Mouse (Mus musculus) embryonic facial prominence, embryonic 13.5 days (tissue): ENCODE data around the gene Igf2bp1. TPM values are rescaled to one million over a fixed set of nuclear protein-coding genes. Genes with fewer than 3 reads are reported as not detected.

Experiments used
- ATAC-seq: fragments of 200-750 bp; cut with Nextera tagmentation; 2 replicates; pipeline ENCODE4 v1.8.0; 2017; ENCODE audit warnings: low read depth; ENCODE audit not compliant: insufficient number of reproducible peaks, insufficient read depth, low FRiP score, low TSS enrichment
- H3K27ac ChIP-seq: fragments of 300-500 bp; sonication (generic); 2 replicates; pipeline ENCODE4 v1.5.1; 2015; ENCODE audit warnings: moderate library complexity, mild to moderate bottlenecking, inconsistent platforms
- H3K27me3 ChIP-seq: fragments of 300-500 bp; sonication (generic); 2 replicates; pipeline ENCODE4 v1.6.1; 2015; ENCODE audit warnings: mild to moderate bottlenecking, inconsistent platforms
- H3K36me3 ChIP-seq: fragments of 300-500 bp; sonication (generic); 2 replicates; pipeline ENCODE4 v1.6.1; 2015; ENCODE audit warnings: mild to moderate bottlenecking, inconsistent platforms
- H3K4me1 ChIP-seq: fragments of 300-500 bp; sonication (generic); 2 replicates; pipeline ENCODE4 v1.6.1; 2015; ENCODE audit warnings: inconsistent platforms
- H3K4me2 ChIP-seq: fragments of 300-500 bp; sonication (generic); 2 replicates; pipeline ENCODE4 v1.6.1; 2015; ENCODE audit warnings: moderate library complexity, mild to moderate bottlenecking, inconsistent platforms
- H3K4me3 ChIP-seq: fragments of 300-500 bp; sonication (generic); 2 replicates; pipeline ENCODE4 v1.5.1; 2015; ENCODE audit warnings: mild to moderate bottlenecking, inconsistent platforms
- H3K9ac ChIP-seq: fragments of 300-500 bp; sonication (generic); 2 replicates; pipeline ENCODE4 v1.6.1; 2015; ENCODE audit warnings: mild to moderate bottlenecking, inconsistent platforms
- H3K9me3 ChIP-seq: fragments of 300-500 bp; sonication (generic); 2 replicates; pipeline ENCODE4 v1.6.1; 2016; ENCODE audit warnings: inconsistent platforms
- WGBS: fragments of 180-500 bp; shearing (Covaris S2); methylation state at CpG from one replicate; pipeline ENCODE4 v1.1.7; 2015; ENCODE audit warnings: mixed read lengths; 5-methylcytosine and 5-hydroxymethylcytosine counted together
- polyA plus RNA-seq: library from polyadenylated mRNA; unstranded; fragments of >200 nt; fragmentation: Nextera tagmentation; extraction: Ambion mirVana; gene quantifications from 2 replicates; pipeline ENCODE4 v1.2.1, GENCODE M21; 2015

Igf2bp1 gene
- polyA plus RNA-seq, 1 experiment from 2014 or later: 65.4 TPM

DNA sequence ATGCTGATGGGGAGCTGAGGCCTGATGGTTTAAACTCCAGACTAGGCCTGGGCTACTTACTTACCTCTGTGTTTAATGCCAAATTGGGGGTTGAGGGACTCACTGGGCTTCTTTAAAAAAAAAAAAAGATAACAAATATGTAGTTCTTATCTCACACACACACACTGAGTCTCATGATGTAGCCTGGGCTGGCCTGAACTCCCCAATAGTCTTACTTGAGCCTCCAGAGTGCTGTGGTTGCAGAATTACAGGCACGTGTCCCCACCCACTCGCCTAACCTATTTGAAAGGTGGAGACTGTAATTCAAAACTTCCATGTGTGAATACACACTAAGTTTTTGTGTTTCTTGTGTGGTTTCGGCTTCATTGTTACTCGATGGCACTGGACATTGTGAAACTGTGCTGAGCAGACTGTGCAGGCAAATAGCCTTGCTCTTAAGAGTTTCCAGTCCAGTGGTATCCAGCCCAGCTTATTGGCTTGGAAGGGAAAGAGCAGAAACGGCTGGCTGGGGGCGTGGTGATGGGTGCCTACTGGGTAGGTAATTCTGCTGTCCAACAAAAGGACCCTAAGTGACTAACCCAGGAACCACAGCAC is 17.8 kb downstream of the Igf2bp1 start:
- Histone ChIP-seq H3K4me1 (peaks cover 75% of the 10 kb centered on the region), H3K4me3 (no peak overlapping the region), H3K9ac (0 out of 2 replicates have a peak overlapping the region, but pooled peaks have one; percentile 40), H3K36me3 (peaks cover 6% of the 10 kb centered on the region; the same call in 1 of the 2 replicates), H3K27me3 (no peaks in the 10 kb centered on the region), H3K27ac (peak overlapping the region; percentile 95), H3K9me3 (no peaks in the 10 kb centered on the region), H3K4me2 (peak overlapping the region; percentile 34)
- no peak for ATAC-seq
- WGBS: 57% methylated on average over 6 of the region's 6 CpGs

DNA sequence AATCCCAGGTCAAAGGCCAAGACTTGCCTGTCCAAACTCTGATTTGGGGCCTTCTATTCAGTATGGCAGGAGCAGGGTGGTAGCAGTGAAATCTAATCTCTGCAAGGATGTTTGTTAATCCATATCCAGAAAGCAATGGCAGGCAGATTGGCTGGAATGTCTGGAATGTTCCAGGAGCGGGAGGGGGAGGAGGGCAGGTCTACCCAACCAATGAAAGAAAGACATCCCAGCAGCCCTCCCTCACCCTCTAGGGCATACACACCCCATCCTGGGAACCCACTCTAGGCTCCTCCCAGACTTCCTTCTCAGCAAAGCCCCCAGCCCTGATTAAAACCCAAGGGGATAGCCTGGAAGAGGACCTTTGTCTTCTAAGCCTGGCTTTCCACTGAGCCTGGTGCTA is 23.3 kb downstream of the Igf2bp1 start:
- ATAC-seq: peak; percentile 48; the same call in 1 of the 2 replicates
- Histone ChIP-seq H3K4me1 (peaks cover 59% of the 10 kb centered on the region), H3K27me3 (no peaks in the 10 kb centered on the region), H3K9ac (no peak overlapping the region), H3K4me2 (peak overlapping the region; percentile 23), H3K4me3 (peak overlapping the region; percentile 10; the same call in 1 of the 2 replicates), H3K27ac (peak overlapping the region; percentile 87), H3K36me3 (peaks cover 28% of the 10 kb centered on the region), H3K9me3 (no peaks in the 10 kb centered on the region)
- 6% methylated on average over 1 of the region's 1 CpGs for WGBS

DNA sequence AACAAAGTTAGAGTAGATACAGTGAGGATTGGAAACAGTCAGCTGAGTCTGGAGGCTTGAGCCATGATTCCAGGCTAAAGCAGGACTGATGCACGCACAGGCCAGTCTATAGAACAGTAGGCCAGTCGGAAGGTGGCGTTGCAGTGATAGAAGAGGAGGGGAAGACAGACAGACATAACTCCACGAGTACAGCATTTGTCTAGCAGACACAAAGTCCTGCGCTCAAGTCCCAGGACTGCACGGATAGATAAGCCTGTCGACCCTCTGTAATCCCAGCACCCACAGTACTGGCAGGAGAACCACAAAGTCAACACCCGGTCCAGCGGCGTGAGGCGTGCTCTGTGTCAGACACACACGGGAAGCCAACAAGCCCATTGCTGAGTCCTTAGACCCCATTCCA is 23.9 kb downstream of the Igf2bp1 start:
- WGBS: 80% methylated on average over 12 of the region's 12 CpGs
- Histone ChIP-seq H3K4me1 (peaks cover 54% of the 10 kb centered on the region), H3K27me3 (no peaks in the 10 kb centered on the region), H3K27ac (peak overlapping the region; percentile 87), H3K4me3 (no peak overlapping the region), H3K4me2 (0 out of 2 replicates have a peak overlapping the region, but pooled peaks have one; percentile 23), H3K36me3 (peaks cover 35% of the 10 kb centered on the region), H3K9ac (no peak overlapping the region), H3K9me3 (no peaks in the 10 kb centered on the region)
- no peak for ATAC-seq

DNA sequence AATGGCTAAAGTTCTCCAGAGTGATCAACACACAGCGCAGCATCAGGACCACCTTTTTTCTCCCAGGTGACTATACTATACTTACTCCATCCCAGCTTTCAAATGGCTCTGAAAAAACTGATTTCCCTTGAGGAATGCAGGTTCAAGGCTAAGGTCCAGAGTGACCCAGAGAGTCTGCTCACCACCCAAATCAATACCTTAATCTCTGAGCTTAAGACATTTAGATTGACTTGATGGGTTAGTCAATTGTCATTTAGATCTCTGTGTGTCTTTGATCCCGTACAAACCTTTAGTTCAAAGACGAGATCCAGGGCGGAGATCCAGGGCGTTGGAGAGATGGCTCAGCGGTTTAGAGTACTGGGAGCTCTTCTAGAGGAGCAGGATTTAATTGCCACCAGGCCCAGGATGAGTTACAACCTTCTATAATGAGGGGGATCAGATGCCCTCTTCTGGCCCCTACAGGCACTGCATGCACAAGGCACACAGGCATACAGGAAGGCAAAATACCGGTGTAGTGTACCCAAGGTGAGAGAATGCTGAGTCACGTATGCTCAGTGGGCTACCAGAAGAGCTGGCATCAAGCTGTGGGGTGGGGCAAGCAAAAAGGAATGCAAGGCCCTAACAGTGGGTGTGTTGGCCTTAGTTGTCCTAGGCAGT is 24.9 kb downstream of the Igf2bp1 start:
- H3K36me3 ChIP-seq: peaks cover 38% of the 10 kb centered on the region
- H3K9ac ChIP-seq: no peak overlapping the region
- ATAC-seq: no peak
- H3K4me1 ChIP-seq: peaks cover 48% of the 10 kb centered on the region
- no peaks in the 10 kb centered on the region for H3K27me3 ChIP-seq
- H3K4me3 ChIP-seq: no peak overlapping the region
- WGBS: 54% methylated on average over 8 of the region's 8 CpGs
- H3K27ac ChIP-seq: no peak overlapping the region
- H3K4me2 ChIP-seq: no peak overlapping the region
- H3K9me3 ChIP-seq: no peaks in the 10 kb centered on the region

DNA sequence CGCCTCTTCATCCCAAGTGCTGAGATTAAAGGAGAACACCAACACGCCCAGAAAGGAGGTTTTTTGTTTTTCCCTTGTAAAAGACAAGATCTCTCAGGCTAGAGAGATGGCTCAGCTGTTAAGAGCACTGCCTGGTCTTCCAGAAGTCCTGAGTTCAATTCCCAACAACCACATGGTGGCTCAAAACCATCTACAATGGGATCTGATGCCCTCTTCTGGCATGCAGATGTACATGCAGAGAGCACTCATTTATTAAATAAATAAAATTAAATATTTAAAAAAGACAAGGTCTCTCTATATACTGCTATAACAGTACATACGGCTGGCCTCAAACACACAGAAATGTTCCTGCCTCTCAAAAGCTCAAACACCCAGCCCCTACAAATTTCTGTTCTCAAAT is 27.3 kb downstream of the Igf2bp1 start:
- H3K27ac ChIP-seq: no peak overlapping the region
- ATAC-seq: no peak
- H3K9ac ChIP-seq: no peak overlapping the region
- no peak overlapping the region for H3K4me2 ChIP-seq
- peaks cover 62% of the 10 kb centered on the region for H3K36me3 ChIP-seq
- 75% methylated on average over 3 of the region's 3 CpGs for WGBS
- no peaks in the 10 kb centered on the region for H3K27me3 ChIP-seq
- no peaks in the 10 kb centered on the region for H3K9me3 ChIP-seq
- no peak overlapping the region for H3K4me3 ChIP-seq
- H3K4me1 ChIP-seq: peaks cover 42% of the 10 kb centered on the region

DNA sequence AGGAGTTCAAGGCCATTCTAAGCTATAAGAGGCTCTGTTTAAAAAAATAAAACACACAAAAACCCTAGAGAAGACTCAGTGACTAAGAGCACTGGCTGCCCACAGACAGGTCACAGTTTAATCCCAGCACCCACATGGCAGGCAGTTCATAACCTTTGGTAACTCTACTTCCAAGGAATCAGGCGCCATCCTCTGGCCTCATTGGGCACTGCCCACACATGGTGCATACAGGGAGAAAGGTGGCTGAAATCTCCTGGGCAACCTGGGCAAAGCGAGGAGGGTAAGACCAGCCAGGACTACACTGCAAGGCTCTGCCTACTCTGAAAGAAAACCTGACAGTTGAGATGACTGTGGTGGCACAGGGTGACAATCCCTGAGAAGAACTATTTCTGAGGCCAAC is 29.4 kb downstream of the Igf2bp1 start:
- no peak for ATAC-seq
- Histone ChIP-seq H3K9ac (no peak overlapping the region), H3K36me3 (peaks cover 81% of the 10 kb centered on the region), H3K4me2 (no peak overlapping the region), H3K4me1 (peaks cover 20% of the 10 kb centered on the region), H3K27ac (no peak overlapping the region), H3K4me3 (no peak overlapping the region), H3K27me3 (no peaks in the 10 kb centered on the region), H3K9me3 (no peaks in the 10 kb centered on the region)
- 97% methylated on average over 2 of the region's 2 CpGs for WGBS

DNA sequence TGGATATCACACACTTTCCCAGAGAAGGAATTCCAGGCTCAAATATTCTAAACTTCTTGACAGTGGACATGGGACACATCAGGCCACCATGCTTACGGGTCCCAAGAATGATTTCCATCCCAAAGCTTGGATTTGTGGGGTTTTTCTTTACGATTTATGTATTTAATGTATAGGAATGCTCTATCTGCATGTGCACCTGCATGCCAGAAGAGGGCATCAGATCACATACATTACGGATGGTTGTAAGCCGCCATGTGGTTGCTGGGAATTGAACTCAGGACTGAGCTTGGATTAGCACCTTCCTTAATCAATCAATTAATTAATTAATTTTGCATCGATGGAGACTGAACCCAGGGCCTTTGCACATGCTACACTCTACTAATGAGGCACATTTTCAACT is 30.0 kb downstream of the Igf2bp1 start:
- Histone ChIP-seq H3K4me2 (no peak overlapping the region), H3K9me3 (no peaks in the 10 kb centered on the region), H3K9ac (no peak overlapping the region), H3K27me3 (no peaks in the 10 kb centered on the region), H3K4me1 (peaks cover 14% of the 10 kb centered on the region), H3K36me3 (peaks cover 87% of the 10 kb centered on the region), H3K27ac (no peak overlapping the region), H3K4me3 (no peak overlapping the region)
- 87% methylated on average over 5 of the region's 5 CpGs for WGBS
- no peak for ATAC-seq

DNA sequence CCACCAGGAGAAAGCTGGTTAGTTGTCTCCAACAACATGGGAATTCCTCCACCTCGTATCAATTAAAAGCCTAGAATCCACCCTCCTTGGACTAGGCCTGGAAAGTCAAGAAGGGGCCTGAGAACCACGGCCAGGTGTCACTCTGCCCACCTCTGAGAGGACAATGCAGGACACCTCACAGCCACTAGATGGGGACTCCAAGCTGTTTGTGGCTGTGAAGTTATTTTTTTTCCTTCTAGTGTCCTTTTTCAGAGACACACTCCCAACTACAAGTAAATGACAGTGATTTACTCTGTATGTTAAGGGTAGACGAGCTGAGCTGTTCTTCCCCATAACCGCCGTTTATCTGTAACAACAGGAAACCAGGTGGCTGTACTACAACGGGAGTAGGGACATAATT is 32.6 kb downstream of the Igf2bp1 start:
- 80% methylated on average over 6 of the region's 6 CpGs for WGBS
- Histone ChIP-seq H3K4me3 (no peak overlapping the region), H3K9me3 (no peaks in the 10 kb centered on the region), H3K27ac (no peak overlapping the region), H3K36me3 (peaks cover 97% of the 10 kb centered on the region), H3K9ac (no peak overlapping the region), H3K4me1 (no peaks in the 10 kb centered on the region), H3K4me2 (no peak overlapping the region), H3K27me3 (no peaks in the 10 kb centered on the region)
- ATAC-seq: no peak

DNA sequence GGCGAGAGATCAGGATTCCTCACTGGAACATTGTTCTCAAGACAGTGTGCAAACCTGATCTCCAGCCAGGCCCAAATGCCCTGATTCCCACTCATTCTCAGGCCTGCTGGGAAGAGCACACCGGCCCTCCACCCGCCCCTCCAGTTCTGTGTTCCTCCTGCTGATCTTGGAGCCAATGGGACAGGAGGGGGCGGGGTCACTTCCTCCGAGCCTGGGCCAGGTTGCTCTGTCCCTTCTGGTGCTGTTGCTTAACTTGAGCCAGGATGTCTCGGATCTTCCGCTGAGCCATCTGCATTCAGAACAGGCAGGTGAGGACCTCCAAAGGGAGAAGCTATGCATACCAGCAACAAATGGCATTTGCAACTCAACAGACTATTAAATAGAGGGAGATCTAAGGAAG is 42.4 kb downstream of the Igf2bp1 start:
- H3K27ac ChIP-seq: no peak overlapping the region
- ATAC-seq: no peak
- peaks cover 92% of the 10 kb centered on the region for H3K36me3 ChIP-seq
- H3K9me3 ChIP-seq: no peaks in the 10 kb centered on the region
- H3K4me1 ChIP-seq: no peaks in the 10 kb centered on the region
- no peak overlapping the region for H3K4me2 ChIP-seq
- no peaks in the 10 kb centered on the region for H3K27me3 ChIP-seq
- no peak overlapping the region for H3K4me3 ChIP-seq
- H3K9ac ChIP-seq: no peak overlapping the region
- WGBS: 78% methylated on average over 7 of the region's 7 CpGs

DNA sequence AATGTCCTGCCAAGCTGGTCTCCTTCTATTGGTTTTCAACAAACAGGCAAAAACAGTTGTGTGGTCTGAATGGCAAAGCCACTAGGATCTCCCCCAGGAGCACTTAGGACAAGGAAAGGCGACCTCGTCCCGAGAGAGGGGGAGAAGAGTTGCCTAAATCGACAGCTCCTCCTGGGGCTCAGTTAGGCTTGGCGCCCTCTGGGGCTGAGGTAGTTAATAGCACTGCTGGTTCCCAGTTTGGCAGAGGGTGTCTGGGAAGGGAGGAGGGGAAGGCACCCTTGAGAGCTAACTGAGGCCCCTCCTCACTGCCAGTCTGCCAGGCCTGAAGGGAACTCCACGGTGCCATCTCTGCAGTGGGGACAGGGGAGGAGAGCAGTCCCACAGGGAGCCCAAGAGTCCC is 46.6 kb downstream of the Igf2bp1 start:
- H3K27ac ChIP-seq: no peak overlapping the region
- H3K9ac ChIP-seq: no peak overlapping the region
- ATAC-seq: no peak
- no peaks in the 10 kb centered on the region for H3K9me3 ChIP-seq
- no peak overlapping the region for H3K4me3 ChIP-seq
- H3K36me3 ChIP-seq: peaks cover 58% of the 10 kb centered on the region
- no peak overlapping the region for H3K4me2 ChIP-seq
- H3K27me3 ChIP-seq: no peaks in the 10 kb centered on the region
- no peaks in the 10 kb centered on the region for H3K4me1 ChIP-seq
- 56% methylated on average over 6 of the region's 6 CpGs for WGBS

DNA sequence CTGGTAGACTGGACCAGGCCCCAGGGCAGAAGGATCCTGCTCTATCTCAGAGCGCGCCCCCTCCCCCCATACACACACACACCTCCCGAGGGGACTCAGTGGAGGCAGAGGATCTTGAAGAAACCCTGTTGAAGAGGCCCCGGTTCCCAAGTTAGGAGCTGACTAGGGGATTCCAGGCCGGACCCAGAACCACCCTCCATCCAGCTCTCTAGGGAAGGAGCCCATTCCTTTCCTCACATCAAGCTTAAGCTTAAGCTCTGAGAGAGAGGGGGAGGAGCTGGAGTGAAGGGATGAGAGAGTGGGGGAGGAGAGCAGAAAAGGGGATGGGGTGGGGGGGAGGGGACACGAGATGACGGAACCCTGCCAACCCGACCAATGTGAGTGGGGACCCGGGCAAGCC is 47.5 kb downstream of the Igf2bp1 start:
- 65% methylated on average over 9 of the region's 9 CpGs for WGBS
- no peak for ATAC-seq
- Histone ChIP-seq H3K9ac (no peak overlapping the region), H3K4me1 (no peaks in the 10 kb centered on the region), H3K9me3 (no peaks in the 10 kb centered on the region), H3K4me2 (no peak overlapping the region), H3K4me3 (no peak overlapping the region), H3K27me3 (no peaks in the 10 kb centered on the region), H3K27ac (no peak overlapping the region), H3K36me3 (peaks cover 52% of the 10 kb centered on the region)

DNA sequence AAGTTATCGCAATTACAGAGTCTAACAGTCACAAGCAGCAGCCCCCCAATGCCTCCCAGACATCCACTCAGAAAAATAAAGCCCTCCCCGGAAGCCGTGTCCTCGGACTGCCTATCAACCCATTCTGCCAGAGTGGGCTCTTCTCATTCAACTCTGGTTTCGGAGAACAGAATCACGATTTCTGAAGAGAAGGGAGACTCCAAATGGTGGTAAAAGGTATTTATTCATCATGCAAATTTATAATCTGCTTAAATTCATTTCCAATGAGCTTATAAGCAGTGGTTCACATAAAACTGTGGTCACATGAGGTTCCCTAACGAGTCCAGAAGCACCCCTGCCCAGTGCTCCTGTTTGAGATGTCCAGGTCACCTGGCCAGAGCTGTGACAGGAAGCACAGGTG is 48.3 kb downstream of the Igf2bp1 start:
- H3K36me3 ChIP-seq: peaks cover 43% of the 10 kb centered on the region
- H3K4me2 ChIP-seq: no peak overlapping the region
- no peak overlapping the region for H3K9ac ChIP-seq
- 72% methylated on average over 7 of the region's 7 CpGs for WGBS
- no peaks in the 10 kb centered on the region for H3K9me3 ChIP-seq
- H3K4me3 ChIP-seq: no peak overlapping the region
- no peaks in the 10 kb centered on the region for H3K27me3 ChIP-seq
- no peaks in the 10 kb centered on the region for H3K4me1 ChIP-seq
- H3K27ac ChIP-seq: no peak overlapping the region
- no peak for ATAC-seq
